Mouse (Mus musculus): Measurements from ENCODE around the gene Cryzl2.

Cryzl2 gene

DNA sequence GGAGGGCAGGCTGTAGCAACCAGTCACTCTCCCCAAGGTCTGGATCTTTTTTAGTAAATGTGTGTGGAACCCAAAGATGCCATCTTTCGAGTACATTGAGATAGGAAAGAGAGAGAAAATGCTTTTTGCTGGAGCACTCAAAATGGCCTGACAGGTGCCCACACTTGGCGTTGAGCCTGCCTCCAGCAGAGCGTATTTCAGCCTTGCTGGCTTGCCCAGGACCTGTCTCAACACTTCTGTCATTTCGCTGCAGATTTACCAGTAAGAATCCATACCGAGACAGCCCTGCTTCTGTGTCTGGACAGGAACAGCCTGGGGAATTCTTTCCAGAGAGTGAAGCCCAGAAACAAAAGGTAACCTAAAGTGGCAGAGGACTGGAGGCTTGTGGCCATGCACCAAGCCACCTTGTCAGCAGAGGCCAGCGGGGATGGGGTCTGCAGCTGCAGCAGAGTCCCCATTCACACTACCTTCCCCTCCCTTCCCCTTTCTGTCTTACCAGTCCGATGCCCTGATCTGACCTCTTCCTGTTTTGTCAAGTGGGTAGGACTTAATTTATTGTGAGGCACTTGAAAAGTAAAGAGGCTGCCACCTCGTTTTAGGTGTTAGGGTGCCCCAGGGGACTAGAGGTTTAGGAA is 74.6 kb downstream of the Cryzl2 start:
- no peak for DNase-seq (ENCODE audit: low spot score)

DNA sequence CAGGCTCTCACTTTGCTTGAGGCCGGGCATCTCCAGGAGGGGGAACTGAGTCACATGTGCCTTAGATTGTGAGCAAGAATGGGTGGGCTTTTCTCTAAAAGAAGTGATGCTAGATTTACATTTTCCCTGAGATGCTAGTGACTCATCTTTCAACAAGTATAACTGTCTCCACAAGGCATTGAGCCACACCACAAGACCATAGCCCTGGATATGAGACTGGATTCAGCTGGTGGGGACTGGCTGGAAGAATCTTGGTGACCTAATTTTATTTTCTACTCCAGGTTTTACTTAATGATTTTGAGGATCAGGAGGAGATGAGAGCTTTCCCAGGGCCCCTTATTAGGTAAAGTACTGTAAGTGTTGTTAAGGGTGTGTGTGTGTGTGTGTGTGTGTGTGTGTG is 77.2 kb downstream of the Cryzl2 start:
- DNase-seq (ENCODE audit: low spot score), result no peak

DNA sequence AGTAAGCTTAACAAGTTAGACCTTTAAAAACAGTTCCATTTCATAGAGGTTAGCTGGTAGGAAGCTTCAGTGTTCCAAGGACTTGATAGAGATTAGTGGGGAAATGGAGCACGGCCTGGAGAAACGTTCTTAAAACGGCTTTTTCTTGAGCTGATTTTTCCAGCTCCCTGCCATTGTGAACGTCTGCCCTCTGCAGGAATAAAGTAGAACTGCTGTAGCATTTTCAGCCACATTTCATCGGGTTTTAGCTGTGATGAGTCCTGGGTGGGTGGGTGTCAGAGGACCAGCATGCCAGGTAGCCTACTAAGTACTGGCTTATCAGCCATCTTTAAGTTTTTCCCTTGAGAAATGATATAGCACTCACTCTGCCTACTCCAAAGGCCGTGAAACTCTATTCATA is 78.1 kb downstream of the Cryzl2 start:
- peak; percentile 20 for DNase-seq (ENCODE audit: low spot score)

DNA sequence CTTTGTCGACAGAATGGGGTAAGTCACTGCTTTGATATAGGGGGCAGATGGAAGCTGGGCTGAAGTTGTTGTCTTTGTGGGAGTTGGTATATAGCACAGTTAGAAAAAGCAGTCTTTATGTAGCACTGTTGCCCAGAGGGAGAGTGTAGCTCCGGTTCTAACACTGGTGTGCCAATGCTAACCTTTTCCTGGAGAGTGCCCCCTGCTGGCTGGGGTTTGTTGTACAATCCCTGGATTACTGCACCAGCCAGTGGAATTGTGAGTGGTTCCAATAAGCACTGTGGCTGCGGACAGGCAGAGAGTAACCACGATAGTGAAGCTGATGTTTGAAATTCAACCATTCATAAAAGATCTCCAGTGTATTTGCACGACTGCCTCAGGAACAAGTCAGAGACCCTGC is 79.3 kb downstream of the Cryzl2 start:
- DNase-seq (ENCODE audit: low spot score), result no peak
